Mouse (Mus musculus) bone marrow, adult 2 months (tissue): ENCODE data around the gene Olfr424.

Experiments used
- CTCF ChIP-seq: fragments of 200-500 bp; IDR thresholded peaks from 2 replicates; pipeline ENCODE4 v1.5.1; 2011; ENCODE audit warnings: low read length, control low read depth; ENCODE audit not compliant: control insufficient read depth, insufficient read depth
- POLR2A ChIP-seq: fragments of 200-500 bp; IDR thresholded peaks from 2 replicates; pipeline ENCODE4 v1.6.1; 2011; ENCODE audit warnings: low read depth, mild to moderate bottlenecking, control low read depth, low read length, borderline replicate concordance; ENCODE audit not compliant: control insufficient read depth

DNA sequence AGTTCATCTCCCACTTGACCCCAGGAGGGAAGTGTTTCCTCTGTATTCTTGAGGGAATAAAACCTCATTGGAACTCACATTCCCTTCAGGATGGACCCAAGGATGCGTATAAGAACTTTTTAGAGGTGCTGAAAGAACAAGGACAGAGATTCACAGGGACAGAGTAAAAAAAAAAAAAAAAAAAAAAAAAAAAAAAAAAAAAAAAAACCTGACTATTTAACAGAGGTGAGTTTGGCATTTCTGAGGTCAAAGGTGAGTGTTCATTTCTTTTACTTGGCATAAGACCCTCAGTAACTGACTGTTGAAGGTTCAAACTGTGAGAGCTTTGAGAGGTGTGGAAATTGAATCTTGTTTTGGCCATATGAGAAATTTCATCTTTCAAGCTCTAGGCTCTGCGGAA is 18.0 kb downstream of the Olfr424 start:
- TF ChIP-seq POLR2A (no peak), CTCF (no peak)
